Mouse (Mus musculus) heart, adult 2 months (tissue): ENCODE results near the gene Rcan1.

Experiments
- CTCF ChIP-seq: fragments of 200-600 bp; IDR thresholded peaks from 2 replicates; pipeline ENCODE4 v1.8.1; 2022; ENCODE audit warnings: antibody characterized with exemption, mild to moderate bottlenecking, moderate library complexity
- EP300 ChIP-seq: fragments of 200-500 bp; IDR thresholded peaks from 2 replicates; pipeline ENCODE4 v1.6.1; 2011; ENCODE audit warnings: low read depth, low read length, control low read depth; ENCODE audit not compliant: insufficient read depth
- POLR2A ChIP-seq: fragments of 200-500 bp; IDR thresholded peaks from 2 replicates; pipeline ENCODE4 v1.6.1; 2011; ENCODE audit warnings: mild to moderate bottlenecking, low read depth, low read length, control low read depth; ENCODE audit not compliant: insufficient read depth

DNA sequence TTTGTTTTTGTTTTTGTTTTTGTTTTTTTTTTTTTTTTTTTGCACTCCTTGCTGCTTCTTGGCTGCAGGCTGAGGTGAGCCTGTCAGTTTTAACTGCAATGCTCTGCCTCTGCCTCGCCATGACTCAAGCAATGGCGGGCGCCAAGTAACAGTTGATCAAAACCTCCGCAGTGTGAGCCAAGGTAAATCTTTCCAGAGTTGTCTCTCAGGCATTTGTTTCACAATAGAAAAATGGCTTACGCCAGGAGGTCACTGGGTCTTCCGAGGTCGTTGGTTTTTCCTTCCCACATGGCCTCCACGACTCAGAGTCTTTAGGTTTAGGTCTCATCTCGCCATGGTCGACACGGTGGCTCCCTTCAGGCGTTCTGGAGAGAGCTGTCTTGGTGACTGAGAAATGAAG is 117.4 kb downstream of the Rcan1 start:
- no peak for TF ChIP-seq CTCF
- TF ChIP-seq POLR2A: no peak
- TF ChIP-seq EP300: no peak
